Mouse (Mus musculus) splenic B cell, adult 2 months (primary cell): ENCODE measurements around the gene Ercc8.

Experiments
- DNase-seq: peaks from one replicate; pipeline ENCODE4 v3.0.0-alpha.2; 2011; ENCODE audit warnings: low read depth, low spot score
- H3K27me3 ChIP-seq: 2 replicates; pipeline ENCODE4 v1.6.1; 2012; ENCODE audit warnings: mild to moderate bottlenecking, low read length, moderate library complexity, mixed read lengths; ENCODE audit not compliant: control insufficient read depth, poor library complexity, insufficient read depth, severe bottlenecking
- H3K36me3 ChIP-seq: 2 replicates; pipeline ENCODE4 v1.6.1; 2012; ENCODE audit warnings: mild to moderate bottlenecking, low read length, moderate library complexity, mixed read lengths; ENCODE audit not compliant: control insufficient read depth, poor library complexity, insufficient read depth, severe bottlenecking

Ercc8 gene

DNA sequence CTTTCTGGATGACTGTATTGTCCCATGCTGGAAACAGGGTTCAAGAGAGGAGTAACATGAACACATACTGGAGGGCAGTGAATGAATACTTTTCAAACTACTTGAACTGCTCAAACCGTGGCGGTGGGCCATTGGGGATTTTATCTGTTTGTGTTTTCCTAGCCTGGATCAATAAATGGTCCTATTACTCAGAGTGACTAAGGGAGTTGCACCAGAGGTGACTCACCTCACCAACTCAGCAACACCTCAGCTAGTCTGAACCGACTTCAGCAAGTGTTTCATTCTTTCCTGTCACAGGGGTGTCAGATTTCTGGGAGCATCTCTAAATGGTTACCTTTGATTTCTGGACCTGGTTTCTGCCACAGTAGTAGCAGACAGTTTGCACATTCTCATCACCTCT lies 70.7 kb downstream of the Ercc8 start:
- Histone ChIP-seq H3K27me3 (no peaks in the 10 kb centered on the region), H3K36me3 (no peaks in the 10 kb centered on the region)
- no peak for DNase-seq

DNA sequence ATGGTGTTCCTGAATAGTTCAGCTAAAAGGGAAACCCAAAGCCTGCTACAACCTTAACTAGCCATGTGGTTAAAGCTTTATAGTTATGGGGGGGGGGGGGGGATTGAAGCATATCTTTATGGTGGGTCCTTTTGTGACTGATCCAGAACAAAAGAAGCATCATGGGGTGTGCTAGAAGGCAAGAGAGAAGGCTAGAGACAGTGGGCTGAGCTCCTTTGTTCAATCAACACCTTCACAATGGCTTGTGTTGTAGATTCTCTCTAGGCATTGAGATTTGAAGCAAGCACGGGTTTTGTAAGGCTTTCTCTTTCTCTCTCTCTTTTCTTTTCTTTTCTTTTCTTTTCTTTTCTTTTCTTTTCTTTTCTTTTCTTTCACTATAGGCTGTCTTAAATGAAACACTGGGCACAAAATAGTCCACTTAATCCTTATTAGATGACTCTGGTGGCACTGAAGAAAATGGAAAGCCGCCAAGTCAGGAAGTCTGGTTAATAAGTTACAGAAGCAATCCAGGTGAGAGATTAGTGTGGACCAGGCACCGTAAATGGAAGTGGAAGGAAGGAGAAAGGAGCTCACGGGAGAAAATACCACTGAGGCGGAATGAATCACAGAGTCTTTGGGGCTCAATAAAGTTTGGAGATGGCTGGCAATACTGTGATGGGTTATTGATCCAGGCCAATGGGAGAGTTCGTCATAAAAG lies 71.3 kb downstream of the Ercc8 start:
- DNase-seq, result no peak
- H3K36me3 ChIP-seq, result no peaks in the 10 kb centered on the region
- no peaks in the 10 kb centered on the region for H3K27me3 ChIP-seq

DNA sequence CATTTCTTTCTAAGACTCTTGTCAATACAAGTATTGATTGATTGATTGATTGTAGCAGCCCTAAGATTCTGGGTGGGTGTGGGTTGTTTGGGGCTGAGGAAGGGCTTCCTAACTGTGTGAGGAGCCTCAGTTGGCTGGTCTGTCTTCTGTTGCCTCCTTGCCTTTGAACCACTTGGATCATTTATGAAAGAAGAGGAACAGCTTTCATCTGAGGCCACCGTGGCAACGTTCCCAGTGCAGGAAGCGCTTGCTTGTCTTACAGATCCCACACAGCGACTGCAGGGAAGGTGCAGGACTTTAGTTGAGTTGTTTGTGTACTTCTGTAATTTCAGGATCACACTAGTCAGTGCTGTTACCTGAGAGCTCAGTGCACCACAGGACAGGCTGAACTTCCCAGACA lies 81.5 kb downstream of the Ercc8 start:
- DNase-seq, result no peak
- H3K27me3 ChIP-seq, result no peaks in the 10 kb centered on the region
- H3K36me3 ChIP-seq, result no peaks in the 10 kb centered on the region

DNA sequence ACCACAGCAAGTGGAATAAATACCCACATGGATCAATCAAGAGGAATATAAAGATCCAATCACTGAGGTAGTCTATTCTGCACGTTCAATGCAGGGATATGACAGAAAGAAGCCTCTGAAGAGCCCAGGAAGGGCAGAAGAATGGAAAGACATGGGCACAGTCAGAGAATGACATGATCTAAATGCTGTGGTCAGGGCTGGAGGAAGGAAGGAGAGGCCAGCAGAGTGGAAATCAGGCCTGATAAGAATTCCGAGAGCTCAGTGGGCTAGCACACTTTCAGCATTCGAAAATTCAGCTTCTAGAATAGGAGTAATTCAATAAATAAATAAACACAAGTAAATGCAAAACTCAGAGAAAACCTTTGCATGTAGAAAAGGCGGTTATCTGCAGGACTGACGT lies 83.2 kb downstream of the Ercc8 start:
- DNase-seq, result no peak
- H3K36me3 ChIP-seq, result no peaks in the 10 kb centered on the region
- H3K27me3 ChIP-seq, result no peaks in the 10 kb centered on the region
